Mouse (Mus musculus) naive thymus-derived CD4-positive, alpha-beta T cell, adult 2 months (primary cell): Measurements from ENCODE around the gene Gm20388.

Source experiments
- DNase-seq: peaks from one replicate; pipeline ENCODE4 v3.0.0-alpha.2; 2011; ENCODE audit warnings: low read depth

The Gm20388 gene

GRCm38 (mm10) chr8:122155082-122155643 lies 2244.5 kb downstream of the Gm20388 start:
- no peak for DNase-seq

GRCm38 (mm10) chr8:122155964-122156363 lies 2245.3 kb downstream of the Gm20388 start:
- DNase-seq = no peak

- DNase-seq = no peak
These were observed 2247.0 kb downstream of the Gm20388 start for GRCm38 (mm10) chr8:122157689-122158088.

- no peak for DNase-seq
These were observed 2249.5 kb downstream of the Gm20388 start for GRCm38 (mm10) chr8:122160165-122160564.

GRCm38 (mm10) chr8:122162992-122163391 lies 2252.4 kb downstream of the Gm20388 start:
- peak; percentile 28 for DNase-seq

GRCm38 (mm10) chr8:122167204-122167860 lies 2256.7 kb downstream of the Gm20388 start:
- no peak for DNase-seq

- no peak for DNase-seq
These were observed 2258.8 kb downstream of the Gm20388 start for GRCm38 (mm10) chr8:122169446-122169845.

- DNase-seq = no peak
These were observed 2261.2 kb downstream of the Gm20388 start for GRCm38 (mm10) chr8:122171823-122172222.

GRCm38 (mm10) chr8:122174133-122174930 lies 2263.7 kb downstream of the Gm20388 start:
- DNase-seq = no peak

GRCm38 (mm10) chr8:122178392-122178890 lies 2267.8 kb downstream of the Gm20388 start:
- DNase-seq = no peak

- no peak for DNase-seq
These were observed 2268.7 kb downstream of the Gm20388 start for GRCm38 (mm10) chr8:122179354-122179753.

- no peak for DNase-seq
These were observed 2269.5 kb downstream of the Gm20388 start for GRCm38 (mm10) chr8:122180116-122180515.

- no peak for DNase-seq
These were observed 2270.8 kb downstream of the Gm20388 start for GRCm38 (mm10) chr8:122181414-122181813.

- no peak for DNase-seq
These were observed 2271.3 kb downstream of the Gm20388 start for GRCm38 (mm10) chr8:122181991-122182390.

- DNase-seq = no peak
These were observed 2275.8 kb downstream of the Gm20388 start for GRCm38 (mm10) chr8:122186363-122186974.

- DNase-seq = no peak
These were observed 2276.6 kb downstream of the Gm20388 start for GRCm38 (mm10) chr8:122187271-122187670.

- DNase-seq = no peak
These were observed 2279.9 kb downstream of the Gm20388 start for GRCm38 (mm10) chr8:122190349-122191053.

GRCm38 (mm10) chr8:122191054-122191376 lies 2280.4 kb downstream of the Gm20388 start:
- no peak for DNase-seq

- DNase-seq = no peak
These were observed 2282.1 kb downstream of the Gm20388 start for GRCm38 (mm10) chr8:122192771-122193170.

GRCm38 (mm10) chr8:122193521-122193920 lies 2282.9 kb downstream of the Gm20388 start:
- no peak for DNase-seq

- DNase-seq = no peak
These were observed 2283.8 kb downstream of the Gm20388 start for GRCm38 (mm10) chr8:122194396-122194795.

- DNase-seq = no peak
These were observed 2286.7 kb downstream of the Gm20388 start for GRCm38 (mm10) chr8:122197342-122197741.
